Mouse (Mus musculus) inflammation-experienced regulatory T-cells, adult 6 months (primary cell): ENCODE measurements around the gene Plk4. TPM values are rescaled to one million over a fixed set of nuclear protein-coding genes. Genes with fewer than 3 reads are reported as not detected.
"Not testable (repeated sequence)": the region's sequence is repeated elsewhere in the genome, so short reads cannot be mapped to it uniquely, and the experiment has no call there.

ENCODE experiments used
- ATAC-seq: one replicate; pipeline ENCODE4 v1.8.0; 2017
- polyA plus RNA-seq, 3 experiments: library from polyadenylated mRNA; unstranded; fragments of 100-300 nt; shearing (Covaris generic); gene quantifications; one replicate each; pipeline ENCODE4 v1.2.1; 2017

Plk4 gene
- 10 to 100 TPM in 1 of 3 experiments, 1 to 10 TPM in 2; 4.8 to 19.8 (median 6.1) TPM for polyA plus RNA-seq

DNA sequence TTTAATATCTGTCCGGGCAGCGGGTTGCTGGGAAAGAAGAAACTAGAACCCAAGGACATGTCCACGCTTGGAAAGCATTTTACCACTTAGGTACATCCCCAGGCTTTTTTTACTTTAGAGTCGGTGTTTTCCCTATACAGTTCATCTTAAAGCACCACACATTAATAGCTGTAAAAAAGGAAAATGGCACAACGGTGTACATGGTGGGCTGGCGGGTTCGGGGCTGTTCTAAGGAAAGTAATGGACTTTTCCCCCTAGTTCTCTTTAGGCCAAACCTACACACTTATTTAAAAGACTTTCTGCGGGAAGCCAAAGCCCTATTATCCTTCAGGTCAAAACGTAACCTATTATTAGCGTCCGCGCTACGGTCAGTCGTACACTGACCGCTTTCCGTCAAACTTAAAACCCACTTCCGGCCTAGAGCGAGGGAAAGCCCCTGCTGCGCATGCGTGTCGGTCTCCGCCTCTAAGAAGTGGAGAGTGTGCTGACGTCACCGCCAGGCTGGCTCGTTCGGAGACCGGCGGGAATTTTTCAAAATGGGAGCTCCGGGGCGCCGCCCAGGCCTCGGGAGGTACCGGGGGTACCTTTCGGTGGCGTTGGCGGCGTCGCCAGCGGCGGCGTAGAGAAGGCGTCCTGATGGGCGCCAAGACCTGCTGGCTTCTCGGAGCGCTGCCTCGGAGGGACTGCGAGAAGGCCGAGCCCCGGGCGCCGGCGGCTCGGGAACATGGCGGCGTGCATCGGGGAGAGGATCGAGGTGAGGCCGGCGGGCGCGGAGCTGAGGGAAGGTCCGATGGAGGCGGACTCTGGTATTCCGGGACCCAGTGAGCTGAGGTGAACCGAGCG lies at the start of gene Plk4:
Gene Plk4 (plus strand): TSS at position 490 of the 843 bp plus-strand sequence.
- peak; percentile 90 for ATAC-seq

DNA sequence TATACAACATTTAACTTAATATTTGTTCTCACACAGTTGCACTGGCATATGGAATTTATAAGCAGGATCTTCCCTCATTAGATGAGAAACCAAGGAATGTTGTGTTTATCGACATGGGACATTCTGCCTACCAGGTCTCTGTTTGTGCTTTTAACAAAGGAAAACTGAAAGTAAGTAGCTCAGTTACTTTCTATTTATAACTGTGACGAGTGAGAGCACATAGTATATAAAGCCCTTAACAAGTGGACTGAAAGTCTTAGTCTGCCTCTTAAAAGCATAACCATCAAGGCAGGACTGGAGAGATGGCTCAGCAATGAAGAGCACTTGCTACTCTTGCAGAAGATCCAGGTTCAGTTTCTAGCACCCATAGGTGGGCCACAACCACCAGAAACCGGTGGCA lies 39.1 kb upstream of the Plk4 start:
- peak; percentile 79 for ATAC-seq

DNA sequence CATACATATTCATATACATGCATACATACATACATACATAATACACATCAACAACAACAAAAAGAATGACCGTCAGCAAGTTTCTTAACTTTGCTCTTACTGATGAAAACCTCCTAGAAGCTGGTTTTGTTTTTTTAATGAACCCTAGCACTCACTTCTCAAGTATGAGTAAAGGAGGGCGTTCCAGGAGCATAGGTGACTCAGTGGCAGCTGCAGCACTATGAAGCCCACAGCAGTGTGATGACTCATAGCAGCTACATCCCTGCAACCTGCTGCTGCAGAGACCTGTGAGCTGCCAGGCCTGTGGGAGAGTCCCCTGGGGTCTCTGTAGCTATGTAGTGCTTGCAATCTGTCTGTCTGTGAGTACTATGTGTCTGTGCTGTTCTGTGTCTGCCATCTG lies 38.5 kb upstream of the Plk4 start:
- ATAC-seq: peak; percentile 39

DNA sequence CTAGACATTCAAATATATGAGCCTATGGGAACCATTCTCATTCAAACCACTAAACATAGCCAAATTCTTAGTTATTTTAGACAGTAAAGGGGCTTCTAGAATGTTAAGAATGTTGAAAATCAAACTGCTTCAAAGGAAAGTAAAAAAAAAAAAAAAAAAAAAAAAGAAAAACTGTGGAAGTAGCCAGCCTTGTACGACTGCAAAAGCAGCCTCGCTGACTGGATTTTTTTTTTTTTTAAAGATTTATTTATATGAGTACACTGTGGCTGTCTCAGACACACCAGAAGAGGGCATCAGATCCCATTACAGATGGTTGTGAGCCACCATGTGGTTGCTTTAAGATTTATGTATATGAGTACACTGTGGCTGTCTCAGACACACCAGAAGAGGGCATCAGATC lies 6.0 kb upstream of the Plk4 start:
- no peak for ATAC-seq

DNA sequence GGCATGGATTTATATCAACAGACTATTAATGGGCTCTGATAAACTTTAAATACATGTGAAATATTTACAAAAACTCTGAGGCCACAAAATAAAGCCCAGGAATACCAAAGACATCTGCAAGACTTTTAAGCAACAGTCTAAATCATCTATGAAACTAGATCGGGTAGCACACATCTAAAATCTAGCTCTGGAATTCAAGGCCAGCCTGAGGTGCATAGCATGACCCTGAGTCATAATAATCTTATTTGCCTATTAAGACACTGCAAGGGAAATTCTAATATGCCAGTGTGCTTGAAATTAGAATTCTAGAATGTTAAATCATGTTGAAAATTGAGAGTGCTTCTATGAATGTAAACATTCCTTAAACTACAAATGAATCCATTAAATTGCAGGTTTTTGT lies 1.8 kb upstream of the Plk4 start:
- ATAC-seq: no peak

DNA sequence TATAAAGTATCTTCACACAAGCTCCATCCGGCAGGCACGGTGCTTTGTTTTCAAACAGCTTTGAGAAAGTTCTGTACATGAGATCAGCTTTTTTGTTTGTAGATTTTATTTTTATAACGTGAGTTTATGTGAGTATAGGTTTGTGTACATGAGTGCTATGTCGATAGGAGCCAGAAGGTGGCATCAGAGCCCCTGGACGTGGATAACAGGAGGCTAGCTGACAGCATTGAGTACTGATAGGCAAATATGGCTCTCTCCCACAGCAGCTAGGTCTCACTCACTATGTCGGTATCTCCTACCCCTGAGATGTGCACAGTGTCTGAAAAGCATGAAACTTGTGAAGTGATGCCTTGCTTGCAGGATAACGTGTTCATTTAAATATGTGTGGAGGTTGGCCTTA lies 1.3 kb upstream of the Plk4 start:
- ATAC-seq: peak; percentile 46

DNA sequence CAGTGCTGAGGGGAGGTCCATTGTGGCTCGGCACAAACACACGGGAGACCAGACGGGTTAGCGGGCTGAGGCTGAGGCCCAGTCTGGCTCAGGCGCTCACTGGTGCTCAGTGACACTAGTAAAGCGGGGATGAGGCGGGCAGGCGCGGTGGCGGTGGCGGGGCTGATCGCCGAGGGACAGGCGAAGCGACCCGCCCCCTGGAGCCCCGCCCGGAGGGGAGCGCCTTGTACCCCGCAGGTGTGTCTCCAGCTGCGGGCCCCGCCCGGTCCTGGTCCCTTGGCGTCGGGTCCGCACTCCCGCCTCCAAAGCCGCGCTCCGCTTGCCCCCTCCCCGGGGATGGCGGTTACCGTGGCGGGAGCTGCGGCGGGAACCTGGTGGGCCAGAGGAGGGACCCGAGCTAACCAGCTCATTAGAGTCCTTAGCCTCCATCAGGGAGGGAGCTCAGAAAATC lies 579 bp downstream of the Plk4 start:
- ATAC-seq: peak; percentile 23

DNA sequence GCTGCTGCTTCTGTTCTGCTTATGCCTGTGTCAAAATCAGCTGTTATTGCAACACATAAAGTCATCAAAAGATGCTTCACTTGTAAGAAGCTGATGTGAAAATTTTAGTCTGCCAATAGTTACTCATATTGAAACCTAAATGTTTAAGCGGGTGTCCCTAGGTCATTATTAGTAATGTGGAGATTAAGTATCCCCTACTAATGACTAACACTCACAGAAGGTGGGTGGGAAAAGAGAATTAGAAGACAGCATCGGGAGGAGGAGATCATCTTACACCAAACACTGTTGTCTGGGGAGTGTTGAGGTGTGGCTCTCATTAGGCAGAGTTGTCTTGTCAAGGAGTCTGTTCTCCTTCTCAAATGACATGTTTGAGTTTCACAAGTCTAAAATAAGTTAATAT lies 7.1 kb downstream of the Plk4 start:
- ATAC-seq: peak; percentile 19

DNA sequence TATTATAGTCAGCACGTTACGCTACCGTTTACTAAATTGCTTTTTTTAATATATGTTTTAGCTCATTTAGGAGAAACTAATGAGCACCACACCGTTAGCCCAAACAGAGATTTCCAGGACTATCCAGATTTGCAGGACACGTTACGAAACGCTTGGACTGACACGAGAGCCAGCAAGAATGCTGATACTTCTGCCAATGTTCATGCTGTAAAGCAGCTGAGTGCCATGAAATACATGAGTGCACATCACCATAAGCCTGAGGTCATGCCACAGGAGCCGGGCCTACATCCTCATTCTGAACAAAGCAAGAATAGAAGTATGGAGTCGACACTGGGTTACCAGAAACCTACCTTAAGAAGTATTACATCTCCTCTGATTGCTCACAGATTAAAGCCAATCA lies 8.9 kb downstream of the Plk4 start:
- ATAC-seq: no peak

DNA sequence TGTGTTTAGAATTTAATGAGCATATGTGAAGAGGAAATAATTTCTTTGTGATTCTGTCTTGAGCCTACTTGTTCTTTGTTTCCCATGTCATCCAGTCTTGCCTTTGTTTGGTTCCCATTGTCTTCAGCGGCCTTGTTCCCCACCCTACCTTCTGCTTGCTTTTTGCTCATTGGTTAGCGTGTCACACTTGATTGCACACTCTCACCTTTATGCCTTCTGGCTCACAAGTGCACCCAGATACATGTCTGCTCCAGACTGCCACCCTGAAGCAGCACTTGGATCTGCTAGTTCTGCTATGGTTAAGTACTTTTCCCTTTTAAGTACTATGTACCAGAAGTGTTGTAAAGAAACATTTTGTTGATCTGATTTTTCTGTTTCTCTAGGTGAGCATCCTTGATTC lies 10.1 kb downstream of the Plk4 start:
- no peak for ATAC-seq

DNA sequence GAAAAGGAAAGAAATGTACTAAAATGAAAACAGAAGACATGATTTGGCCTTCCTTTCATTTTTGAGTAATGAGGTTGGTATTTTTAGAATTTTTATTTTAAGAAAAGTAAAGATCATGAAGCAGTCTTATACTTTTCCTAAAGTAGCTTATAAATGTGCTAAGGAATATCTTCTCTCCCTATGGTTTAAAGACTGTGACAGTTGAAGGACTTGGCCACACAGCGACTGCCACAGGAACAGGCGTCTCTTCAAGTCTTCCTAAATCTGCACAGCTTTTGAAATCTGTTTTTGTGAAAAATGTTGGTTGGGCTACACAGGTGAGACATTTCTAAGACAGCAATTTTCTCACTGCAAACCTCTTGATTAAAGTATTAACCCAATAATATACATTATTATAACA lies 13.5 kb downstream of the Plk4 start:
- ATAC-seq: no peak

DNA sequence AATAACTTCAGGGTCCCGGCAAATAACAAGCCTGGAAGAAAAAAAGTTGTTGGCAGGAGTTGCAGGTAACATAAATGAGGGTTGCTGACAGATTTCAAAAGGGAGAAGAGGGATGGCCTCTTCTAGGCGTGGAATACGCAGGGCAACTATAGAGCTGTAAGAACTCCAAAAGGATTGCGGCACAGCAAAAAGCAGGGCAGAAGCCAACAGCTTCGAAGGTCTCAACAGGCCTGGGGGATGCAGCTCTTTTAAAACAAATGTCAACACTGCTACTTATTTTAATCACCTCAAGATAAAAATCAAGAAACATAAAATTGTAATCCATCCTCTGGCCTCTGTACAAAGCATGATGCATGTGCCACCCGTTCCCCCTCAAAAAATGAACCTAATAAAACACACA lies 45.7 kb downstream of the Plk4 start:
- ATAC-seq: not testable (repeated sequence)

DNA sequence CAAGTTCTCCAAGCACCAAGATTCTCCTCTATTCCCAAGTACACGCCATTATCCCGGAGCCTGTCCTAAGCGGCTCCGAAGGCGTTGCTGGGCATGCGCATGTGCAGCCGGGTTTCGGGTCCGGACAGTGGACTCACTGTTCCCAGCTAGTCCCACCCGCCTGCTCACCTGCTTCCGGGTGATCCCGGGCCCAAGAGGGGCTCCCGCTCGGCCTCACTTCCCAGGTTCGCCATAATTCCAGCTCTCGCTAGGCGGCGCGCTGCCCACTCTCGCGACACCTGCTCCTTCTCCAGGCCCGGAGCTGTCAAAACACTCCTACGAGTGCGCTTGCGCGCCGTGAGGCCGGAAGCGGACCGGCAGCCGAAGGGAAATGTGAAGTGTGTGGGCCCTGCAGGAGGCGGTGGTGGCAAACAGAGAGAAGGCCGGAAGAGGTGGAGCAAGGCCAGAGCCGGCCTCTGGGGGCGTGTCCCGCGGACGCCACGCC lies 46.7 kb downstream of the Plk4 start, which contains the start of gene Mfsd8:
Gene Mfsd8 (minus strand): TSS at position 414 of the 484 bp plus-strand sequence.
- peak; percentile 96 for ATAC-seq

DNA sequence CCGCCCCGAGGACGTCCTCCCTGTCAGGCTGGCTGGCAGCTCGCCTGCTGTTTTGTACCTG lies 47.0 kb downstream of the Plk4 start, which contains the start of gene Abhd18:
Gene Abhd18 (plus strand): TSS at position 14 of the 61 bp plus-strand sequence.
- not testable (repeated sequence) for ATAC-seq

DNA sequence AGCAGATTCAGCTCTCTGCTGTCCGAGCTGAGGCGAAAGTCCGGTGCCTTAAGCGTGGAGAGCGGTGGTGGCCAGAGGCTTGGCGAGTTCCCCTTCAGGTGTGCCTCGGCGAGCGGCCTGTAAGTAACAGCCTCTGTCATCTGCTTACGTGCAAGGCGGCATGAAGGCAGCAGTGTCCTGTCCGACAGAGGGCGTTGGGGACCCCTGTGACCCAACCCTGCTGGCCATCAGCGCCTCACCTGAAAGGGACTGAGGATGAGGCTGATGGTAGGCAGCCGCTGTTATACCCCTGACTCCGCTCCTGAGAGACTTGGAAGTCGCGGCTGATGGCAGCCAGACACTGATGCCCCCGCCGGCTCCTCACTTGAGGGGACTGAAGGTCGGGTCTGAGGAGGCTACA lies 47.2 kb downstream of the Plk4 start:
- peak; percentile 18 for ATAC-seq

DNA sequence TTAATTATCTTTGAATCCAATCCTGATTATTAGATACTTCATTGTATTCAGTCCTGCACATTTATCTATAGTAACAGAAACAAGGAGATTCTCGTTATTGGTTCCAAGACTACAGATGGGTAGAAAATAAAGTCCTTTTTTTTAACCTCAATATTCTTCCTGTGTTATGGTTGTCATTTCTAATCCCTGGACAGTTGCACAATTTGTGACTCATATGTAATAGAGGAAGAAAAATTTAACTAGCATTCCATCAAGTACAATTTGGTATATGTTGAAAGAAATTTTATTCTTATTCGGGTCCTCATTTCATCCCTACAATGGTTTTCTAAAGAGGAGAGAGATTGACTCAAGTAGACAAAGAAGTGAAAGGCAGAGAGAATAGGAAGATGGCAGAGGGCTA lies 48.1 kb downstream of the Plk4 start:
- ATAC-seq: not testable (repeated sequence)

DNA sequence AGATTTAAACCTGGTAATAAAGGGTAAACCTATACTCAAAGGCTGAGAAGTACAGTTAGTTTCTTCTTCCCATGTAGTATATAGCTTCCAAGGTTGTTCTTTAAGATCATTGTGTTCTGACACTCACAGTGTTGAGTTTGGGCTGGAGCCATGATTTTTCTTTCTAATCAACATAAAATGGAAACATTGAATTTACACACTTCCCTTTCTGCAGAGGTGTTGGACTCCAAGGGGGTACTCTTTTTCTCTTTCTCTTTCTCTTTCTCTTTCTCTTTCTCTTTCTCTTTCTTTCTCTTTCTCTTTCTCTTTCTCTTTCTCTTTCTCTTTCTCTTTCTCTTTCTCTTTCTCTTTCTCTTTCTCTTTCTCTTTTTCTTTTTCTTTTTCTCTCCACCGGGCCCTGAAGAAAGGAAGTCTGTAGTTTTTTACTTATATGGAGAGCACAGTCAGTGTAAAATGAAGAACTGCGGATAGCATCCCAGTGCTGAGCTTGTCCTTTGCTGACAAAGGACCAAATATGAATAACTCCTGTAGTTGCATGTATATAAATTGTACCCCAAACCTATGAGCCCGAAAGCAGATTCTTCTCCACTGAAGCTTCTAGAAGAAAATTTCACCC lies 53.4 kb downstream of the Plk4 start:
- ATAC-seq: peak; percentile 57

Other genes with a start within 250 kb of the Plk4 start
- not detected for gene Slc25a31, start 91.2 kb upstream of the Plk4 start, polyA plus RNA-seq
- gene Hspa4l, start 55.5 kb upstream of the Plk4 start, polyA plus RNA-seq: 10 to 100 TPM; 21.5 to 44.4 (median 25.4) TPM
- gene Mfsd8, start 46.9 kb downstream of the Plk4 start, polyA plus RNA-seq: 10 to 100 TPM; 14.5 to 20.9 (median 15.2) TPM
- 10 to 100 TPM; 14.7 to 18.8 (median 18.4) TPM for gene Abhd18, start 47.0 kb downstream of the Plk4 start, polyA plus RNA-seq
- gene 1700034I23Rik, start 102.5 kb downstream of the Plk4 start, polyA plus RNA-seq: 1 to 10 TPM in 1 of 3 experiments, under 1 TPM in 2; 0.47 to 1.2 (median 0.97) TPM
- 10 to 100 TPM; 20.7 to 22.9 (median 21.6) TPM for gene Larp1b, start 149.8 kb downstream of the Plk4 start, polyA plus RNA-seq